Mouse (Mus musculus) neural tube, embryonic 10.5 days (tissue): Measurements from ENCODE around the gene Car2.

Experiments
- DNase-seq: peaks from one replicate; pipeline ENCODE4 v3.0.0-alpha.2; 2017; ENCODE audit warnings: low spot score; ENCODE audit errors: extremely low spot score

The Car2 gene

GRCm38 (mm10) chr3:14878749-14879223 is 7.3 kb upstream of the Car2 start:
- no peak for DNase-seq

GRCm38 (mm10) chr3:14879293-14879692 is 6.8 kb upstream of the Car2 start:
- no peak for DNase-seq

GRCm38 (mm10) chr3:14880277-14880676 is 5.8 kb upstream of the Car2 start:
- DNase-seq, result no peak

GRCm38 (mm10) chr3:14882005-14882404 is 4.1 kb upstream of the Car2 start:
- no peak for DNase-seq

GRCm38 (mm10) chr3:14882756-14883155 is 3.3 kb upstream of the Car2 start:
- no peak for DNase-seq

- DNase-seq, result no peak
Observed at GRCm38 (mm10) chr3:14884826-14885225, 1.2 kb upstream of the Car2 start.

GRCm38 (mm10) chr3:14887134-14887666 is 1.1 kb downstream of the Car2 start:
- DNase-seq, result no peak

GRCm38 (mm10) chr3:14887686-14888295 is 1.7 kb downstream of the Car2 start:
- no peak for DNase-seq

- no peak for DNase-seq
Observed at GRCm38 (mm10) chr3:14888549-14888948, 2.5 kb downstream of the Car2 start.

GRCm38 (mm10) chr3:14889085-14889484 is 3.0 kb downstream of the Car2 start:
- DNase-seq, result no peak

- no peak for DNase-seq
Observed at GRCm38 (mm10) chr3:14889716-14890409, 3.8 kb downstream of the Car2 start.

- DNase-seq, result no peak
Observed at GRCm38 (mm10) chr3:14892991-14893390, 6.9 kb downstream of the Car2 start.

- DNase-seq, result no peak
Observed at GRCm38 (mm10) chr3:14893700-14894099, 7.6 kb downstream of the Car2 start.

GRCm38 (mm10) chr3:14895333-14895732 is 9.3 kb downstream of the Car2 start:
- no peak for DNase-seq

GRCm38 (mm10) chr3:14897770-14898169 is 11.7 kb downstream of the Car2 start:
- DNase-seq, result no peak

GRCm38 (mm10) chr3:14903380-14903779 is 17.3 kb downstream of the Car2 start:
- DNase-seq, result no peak

- no peak for DNase-seq
Observed at GRCm38 (mm10) chr3:14904165-14904564, 18.1 kb downstream of the Car2 start.

- no peak for DNase-seq
Observed at GRCm38 (mm10) chr3:14907271-14907670, 21.2 kb downstream of the Car2 start.

- no peak for DNase-seq
Observed at GRCm38 (mm10) chr3:14911992-14912582, 26.0 kb downstream of the Car2 start.

- no peak for DNase-seq
Observed at GRCm38 (mm10) chr3:14913774-14914173, 27.7 kb downstream of the Car2 start.

GRCm38 (mm10) chr3:14915355-14915754 is 29.3 kb downstream of the Car2 start:
- no peak for DNase-seq

GRCm38 (mm10) chr3:14917261-14917660 is 31.2 kb downstream of the Car2 start:
- no peak for DNase-seq
